Mouse (Mus musculus): ENCODE results near the gene Mertk. TPM values are rescaled to one million over a fixed set of nuclear protein-coding genes. Genes with fewer than 3 reads are reported as not detected.

Gene Mertk
- polyA plus RNA-seq (2012; rRNA removed) = 6.9 and 9.2 TPM in 2 replicates

- H3K4me1 ChIP-seq (ENCODE audit: control insufficient read depth, insufficient read depth, insufficient read length) = no peaks in the 10 kb centered on the region; the same call in 1 of the 2 replicates
- DNase-seq (ENCODE audit: low read depth in 1 of 2, low spot score in 2 of 2) = peak in 1 of 2 experiments; percentile 24
- 2% methylated on average over 30 of the region's 30 CpGs for WGBS
- H3K36me3 ChIP-seq (ENCODE audit: control insufficient read depth, insufficient read depth, low read length) = no peaks in the 10 kb centered on the region
- TF ChIP-seq CTCF (IDR thresholded peaks at IDR 0.05; ENCODE audit: extremely low read depth, insufficient read depth, insufficient read length, insufficient replicate concordance) (no peak), POLR2A (IDR thresholded peaks at IDR 0.05; ENCODE audit: low read depth, low read length) (peak; percentile 48; the same call in 1 of the 2 replicates)
- H3K27ac ChIP-seq (ENCODE audit: insufficient read depth, low read length) = peak within 1 kb of the TSS; percentile 74
- H3K4me3 ChIP-seq (ENCODE audit: extremely low read depth, insufficient read depth, insufficient read length) = peak within 1 kb of the TSS; percentile 45; the same call in 1 of the 2 replicates
- H3K27me3 ChIP-seq (ENCODE audit: control insufficient read depth, insufficient read depth, low read length) = peaks cover 18% of the 10 kb centered on the region; the same call in 1 of the 2 replicates
Observed at GRCm38 (mm10) chr2:128698693-128699181, at the start of gene Mertk. TSS of gene Mertk (plus strand) at chr2:128698956.

GRCm38 (mm10) chr2:128680661-128681060, 18.1 kb upstream of the Mertk start:
- no peaks in the 10 kb centered on the region for H3K4me1 ChIP-seq (ENCODE audit: control insufficient read depth, insufficient read depth, insufficient read length)
- TF ChIP-seq CTCF (IDR thresholded peaks at IDR 0.05; ENCODE audit: extremely low read depth, insufficient read depth, insufficient read length, insufficient replicate concordance) (no peak), POLR2A (IDR thresholded peaks at IDR 0.05; ENCODE audit: low read depth, low read length) (no peak)
- WGBS = 60% methylated on average over 4 of the region's 4 CpGs
- no peaks in the 10 kb centered on the region for H3K27me3 ChIP-seq (ENCODE audit: control insufficient read depth, insufficient read depth, low read length)
- no peak for DNase-seq (ENCODE audit: low read depth in 1 of 2, low spot score in 2 of 2)
- peaks cover 17% of the 10 kb centered on the region for H3K36me3 ChIP-seq (ENCODE audit: control insufficient read depth, insufficient read depth, low read length)
- H3K27ac ChIP-seq (ENCODE audit: insufficient read depth, low read length) = no peak overlapping the region
- no peak overlapping the region for H3K4me3 ChIP-seq (ENCODE audit: extremely low read depth, insufficient read depth, insufficient read length)

GRCm38 (mm10) chr2:128686921-128687557, 11.7 kb upstream of the Mertk start, which contains the start of gene Anapc1:
TSS of gene Anapc1 (minus strand) at chr2:128687391.
- WGBS = under 1% methylated on average over 58 of the region's 58 CpGs

GRCm38 (mm10) chr2:128687558-128688120, 11.1 kb upstream of the Mertk start:
- TF ChIP-seq CTCF (IDR thresholded peaks at IDR 0.05; ENCODE audit: extremely low read depth, insufficient read depth, insufficient read length, insufficient replicate concordance) = no peak
- no peak for TF ChIP-seq POLR2A (IDR thresholded peaks at IDR 0.05; ENCODE audit: low read depth, low read length)
- Histone ChIP-seq H3K4me1 (ENCODE audit: control insufficient read depth, insufficient read depth, insufficient read length) (0 out of 2 replicates have a peak, but pooled peaks cover 1% of the 10 kb centered on the region), H3K36me3 (ENCODE audit: control insufficient read depth, insufficient read depth, low read length) (0 out of 2 replicates have a peak, but pooled peaks cover 1% of the 10 kb centered on the region), H3K4me3 (ENCODE audit: extremely low read depth, insufficient read depth, insufficient read length) (peak overlapping the region; percentile 92), H3K27me3 (ENCODE audit: control insufficient read depth, insufficient read depth, low read length) (no peaks in the 10 kb centered on the region), H3K27ac (ENCODE audit: insufficient read depth, low read length) (no peak overlapping the region)
- 55% methylated on average over 10 of the region's 10 CpGs for WGBS
- DNase-seq (ENCODE audit: low read depth in 1 of 2, low spot score in 2 of 2) = no peak

More at GRCm38 (mm10) chr2:128686921-128687557, 11.7 kb upstream of the Mertk start, which contains the start of gene Anapc1:
- peak within 1 kb of the TSS; percentile 92 for H3K4me3 ChIP-seq (ENCODE audit: extremely low read depth, insufficient read depth, insufficient read length)
- 0 out of 2 replicates have a peak, but pooled peaks cover 1% of the 10 kb centered on the region for H3K4me1 ChIP-seq (ENCODE audit: control insufficient read depth, insufficient read depth, insufficient read length)
- H3K27me3 ChIP-seq (ENCODE audit: control insufficient read depth, insufficient read depth, low read length) = no peaks in the 10 kb centered on the region
- peak; percentile 76 for TF ChIP-seq POLR2A (IDR thresholded peaks at IDR 0.05; ENCODE audit: low read depth, low read length)
- no peak for TF ChIP-seq CTCF (IDR thresholded peaks at IDR 0.05; ENCODE audit: extremely low read depth, insufficient read depth, insufficient read length, insufficient replicate concordance)
- peaks cover 4% of the 10 kb centered on the region; the same call in 1 of the 2 replicates for H3K36me3 ChIP-seq (ENCODE audit: control insufficient read depth, insufficient read depth, low read length)
- peak; percentile 77 to 87 for DNase-seq (ENCODE audit: low read depth in 1 of 2, low spot score in 2 of 2)
- H3K27ac ChIP-seq (ENCODE audit: insufficient read depth, low read length) = peak within 1 kb of the TSS; percentile 50

GRCm38 (mm10) chr2:128692336-128692735, 6.4 kb upstream of the Mertk start:
- WGBS = 89% methylated on average over 14 of the region's 14 CpGs
- Histone ChIP-seq H3K36me3 (ENCODE audit: control insufficient read depth, insufficient read depth, low read length) (no peaks in the 10 kb centered on the region), H3K4me3 (ENCODE audit: extremely low read depth, insufficient read depth, insufficient read length) (no peak overlapping the region), H3K27ac (ENCODE audit: insufficient read depth, low read length) (no peak overlapping the region), H3K27me3 (ENCODE audit: control insufficient read depth, insufficient read depth, low read length) (no peaks in the 10 kb centered on the region), H3K4me1 (ENCODE audit: control insufficient read depth, insufficient read depth, insufficient read length) (no peaks in the 10 kb centered on the region)
- DNase-seq (ENCODE audit: low read depth in 1 of 2, low spot score in 2 of 2) = no peak
- TF ChIP-seq POLR2A (IDR thresholded peaks at IDR 0.05; ENCODE audit: low read depth, low read length) = no peak
- TF ChIP-seq CTCF (IDR thresholded peaks at IDR 0.05; ENCODE audit: extremely low read depth, insufficient read depth, insufficient read length, insufficient replicate concordance) = no peak

GRCm38 (mm10) chr2:128692771-128693170, 6.0 kb upstream of the Mertk start:
- H3K4me1 ChIP-seq (ENCODE audit: control insufficient read depth, insufficient read depth, insufficient read length) = no peaks in the 10 kb centered on the region
- no peak for DNase-seq (ENCODE audit: low read depth in 1 of 2, low spot score in 2 of 2)
- TF ChIP-seq CTCF (IDR thresholded peaks at IDR 0.05; ENCODE audit: extremely low read depth, insufficient read depth, insufficient read length, insufficient replicate concordance) = no peak
- peaks cover 4% of the 10 kb centered on the region; the same call in 1 of the 2 replicates for H3K27me3 ChIP-seq (ENCODE audit: control insufficient read depth, insufficient read depth, low read length)
- no peak overlapping the region for H3K27ac ChIP-seq (ENCODE audit: insufficient read depth, low read length)
- no peaks in the 10 kb centered on the region for H3K36me3 ChIP-seq (ENCODE audit: control insufficient read depth, insufficient read depth, low read length)
- no peak overlapping the region for H3K4me3 ChIP-seq (ENCODE audit: extremely low read depth, insufficient read depth, insufficient read length)
- WGBS = 92% methylated on average over 10 of the region's 10 CpGs

Data from spleen, adult 2 months (tissue).